Mouse (Mus musculus): Measurements from ENCODE around the gene Cnbd2. TPM values are rescaled to one million over a fixed set of nuclear protein-coding genes. Genes with fewer than 3 reads are reported as not detected.

The Cnbd2 gene
- 1 to 10 TPM; 1.4 to 2.1 TPM for total RNA-seq (2021)
- long read RNA-seq, experiment 1, result 0 reads
- long read RNA-seq, experiment 2, partial matches to known transcripts, result 0 of 5 reads
- long read RNA-seq, experiment 2, other reads (novel, unspliced or antisense), result 5 of 5 reads

DNA sequence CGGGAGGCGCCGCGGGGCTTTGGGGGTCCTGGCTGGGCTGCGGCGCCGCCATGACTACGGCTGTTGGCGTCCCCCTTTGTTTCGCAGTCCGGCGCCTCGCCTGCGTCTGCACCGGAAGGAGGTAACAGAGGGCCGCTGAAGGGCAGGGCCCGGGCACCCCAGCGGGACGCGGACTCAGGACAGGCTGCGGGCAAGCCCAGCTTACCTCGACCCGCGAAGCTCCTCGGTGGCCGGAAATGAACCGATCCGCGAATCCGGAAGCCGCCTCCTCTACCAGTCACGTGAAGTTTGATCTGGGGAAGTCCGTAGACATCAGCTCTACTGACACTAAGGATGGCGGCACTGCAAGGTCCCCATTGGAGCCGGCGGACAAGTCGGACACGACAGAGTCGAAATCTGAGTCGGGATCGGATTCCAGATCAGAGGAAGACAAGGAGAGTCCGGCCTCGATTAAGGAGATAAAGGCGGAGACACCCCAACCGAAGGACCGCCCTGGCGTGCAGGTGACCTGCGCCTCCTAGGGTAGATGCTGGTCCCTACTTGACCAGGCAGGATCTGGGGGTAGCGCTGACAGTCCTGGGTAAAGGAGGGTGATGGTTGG is at the start of gene Cnbd2, which contains the start of gene Scand1:
TSS of gene Cnbd2 (plus strand) at position 3 of the 601 bp plus-strand sequence.
TSS of gene Scand1 (minus strand) at position 408 of the 601 bp plus-strand sequence.
- peak; percentile 81 for DNase-seq
- intact Hi-C loops (cut with DNase I; ENCODE audit: low total_unique reads), result no loop called here

DNA sequence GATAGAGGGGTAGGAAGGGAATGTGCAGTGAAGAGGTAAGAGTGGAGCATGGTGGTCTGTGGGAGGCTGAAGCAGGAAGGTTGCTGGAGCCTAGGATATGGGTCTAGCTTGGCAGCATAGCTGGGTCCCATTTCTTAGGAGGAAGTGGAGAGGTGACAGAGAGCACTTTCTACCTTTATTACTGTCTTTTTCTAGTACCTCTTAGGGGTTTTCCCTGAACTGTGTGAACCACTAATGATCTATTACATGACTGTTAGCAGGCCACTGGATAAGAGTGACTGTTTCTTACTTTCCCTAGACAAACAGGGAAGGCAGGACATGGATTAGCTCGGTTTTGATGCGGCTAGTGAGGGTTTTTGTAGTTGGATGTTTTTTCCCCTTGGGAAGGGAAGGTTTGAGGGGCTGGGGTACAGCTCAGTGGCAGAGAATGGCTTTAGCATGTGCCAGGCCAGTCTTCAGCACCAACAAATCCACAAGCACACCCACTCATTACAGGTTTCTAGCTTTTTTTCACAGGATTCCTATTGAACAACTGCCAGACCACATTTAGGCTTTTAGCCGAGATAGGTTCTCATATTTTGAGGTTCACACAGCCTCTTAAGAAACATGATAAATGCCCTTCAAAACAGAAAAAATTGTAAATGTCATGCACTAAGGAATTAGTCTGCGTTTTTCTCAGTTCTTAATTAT is 48.8 kb upstream of the Cnbd2 start:
- DNase-seq, result no peak
- intact Hi-C loops (cut with DNase I; ENCODE audit: low total_unique reads), result no loop called here

DNA sequence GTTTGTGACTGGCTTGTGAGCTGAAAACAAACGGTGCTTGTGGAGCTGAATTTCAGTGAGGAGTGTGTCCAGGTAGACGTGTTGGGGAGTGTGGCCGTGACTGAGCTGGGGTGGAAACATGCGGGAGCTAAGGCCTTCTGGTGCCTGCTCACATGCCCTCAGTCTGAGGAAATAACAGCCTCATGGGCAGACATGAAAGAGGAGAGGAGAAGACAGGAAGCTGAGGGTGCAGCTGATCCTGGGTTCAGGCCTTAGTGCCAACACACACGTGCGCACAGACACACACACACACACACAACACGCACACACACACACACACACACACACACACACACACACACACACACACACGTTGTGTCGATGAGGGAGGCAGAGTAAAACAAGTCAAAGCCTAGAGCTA is 44.5 kb upstream of the Cnbd2 start:
- no peak for DNase-seq
- intact Hi-C loops (cut with DNase I; ENCODE audit: low total_unique reads), result no loop called here

DNA sequence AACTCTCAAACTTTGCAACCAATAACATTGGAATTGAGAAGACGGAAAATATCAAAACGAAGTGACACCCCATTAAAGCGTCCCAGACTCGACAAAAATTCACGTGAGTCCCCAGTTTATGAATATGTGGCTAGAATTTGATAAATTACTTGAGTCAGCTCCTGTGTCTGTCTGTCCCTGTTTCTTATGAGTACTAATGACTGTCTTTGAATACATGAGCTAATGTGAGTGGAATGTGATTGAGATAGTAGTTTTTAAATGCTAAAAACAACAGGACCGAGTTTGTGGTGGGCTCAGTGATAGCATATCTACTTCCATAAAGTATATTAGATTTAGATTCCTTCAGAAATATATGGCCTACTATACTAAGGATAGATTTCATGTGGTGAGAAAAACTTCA is 39.5 kb upstream of the Cnbd2 start:
- intact Hi-C loops (cut with DNase I; ENCODE audit: low total_unique reads), result loop anchor here (10.0 kb wide), 1 partner anchor 308 kb away; no protein-coding TSS in a partner anchor
- no peak for DNase-seq

DNA sequence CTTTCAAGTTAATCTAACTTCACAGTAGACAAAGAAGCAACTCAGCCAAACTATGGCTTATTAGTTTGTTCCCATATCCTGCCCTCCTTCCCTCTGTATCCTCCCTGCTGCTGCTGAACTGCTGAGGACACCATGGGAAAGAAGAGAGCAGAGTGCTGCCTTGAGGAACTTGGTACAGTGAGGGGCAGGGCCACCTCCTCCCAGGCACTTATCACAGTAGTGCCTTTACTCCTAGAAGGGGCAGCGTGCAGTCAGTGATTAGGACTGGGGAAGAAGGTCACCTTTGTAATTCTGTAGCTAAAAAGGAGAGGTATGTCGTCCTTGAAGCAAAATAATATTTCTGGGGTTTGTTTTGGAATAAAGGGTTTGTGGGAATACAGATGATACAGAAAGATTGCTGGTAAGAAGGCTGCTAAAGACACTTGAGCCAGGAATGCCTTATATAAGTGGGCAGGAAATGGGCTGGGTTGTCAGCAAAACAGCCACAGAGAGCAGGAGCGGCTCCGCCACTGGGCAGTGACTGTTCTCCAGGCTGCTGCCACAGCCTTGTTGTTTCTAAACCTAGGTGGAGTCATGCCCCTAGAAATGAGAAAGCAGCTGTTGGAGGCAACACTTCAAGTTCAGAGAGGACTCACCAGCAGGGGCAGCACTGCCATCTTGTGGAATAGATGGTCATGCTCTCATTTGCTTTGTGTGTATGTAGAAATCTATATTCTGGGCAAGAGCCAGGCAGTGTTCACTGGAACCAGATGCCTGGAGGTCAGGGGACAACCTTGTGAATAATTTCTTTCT is 33.7 kb upstream of the Cnbd2 start:
- DNase-seq, result peak; percentile 76
- intact Hi-C loops (cut with DNase I; ENCODE audit: low total_unique reads), result loop anchor here (10.0 kb wide), 1 partner anchor 314 kb away; no protein-coding TSS in a partner anchor

DNA sequence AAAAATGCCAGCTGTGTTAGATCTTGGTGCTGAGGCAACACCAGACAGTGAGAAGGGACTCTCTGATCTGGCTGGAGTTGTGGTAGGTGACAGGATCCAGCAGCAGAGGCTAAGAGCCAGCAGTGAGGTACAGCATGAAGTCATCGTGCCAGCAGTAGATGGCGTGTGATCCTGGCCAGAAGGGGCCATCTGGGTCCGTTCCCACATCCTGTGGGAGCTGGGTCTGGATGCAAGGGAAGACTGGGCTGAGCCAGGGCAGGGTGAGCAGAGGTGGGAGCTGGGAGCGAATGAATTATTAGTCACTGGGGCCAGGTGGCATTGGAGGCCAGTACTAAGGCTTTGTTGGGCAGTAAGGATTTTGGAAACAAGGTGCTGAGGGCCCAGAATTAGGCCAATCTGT is 30.9 kb upstream of the Cnbd2 start:
- DNase-seq, result no peak
- intact Hi-C loops (cut with DNase I; ENCODE audit: low total_unique reads), result no loop called here

DNA sequence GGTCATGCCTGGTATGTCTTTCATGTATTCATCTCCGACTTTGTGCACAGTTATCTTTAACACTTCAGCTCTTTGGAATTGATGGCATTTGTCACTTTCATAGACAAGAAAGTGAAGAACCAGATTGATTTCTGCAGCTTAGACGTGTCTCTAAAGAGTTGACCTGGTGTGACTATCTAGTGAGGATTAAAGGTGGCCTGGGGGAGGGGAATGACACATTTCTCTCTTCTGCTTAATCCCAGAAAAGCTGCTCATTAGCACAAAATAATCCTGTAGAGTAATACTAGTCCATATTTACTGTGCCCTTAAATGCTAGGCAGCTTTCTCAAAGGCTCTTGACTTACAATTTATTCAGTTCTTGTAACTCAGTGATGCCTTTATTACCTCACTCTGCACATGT is 26.9 kb upstream of the Cnbd2 start:
- DNase-seq, result no peak
- intact Hi-C loops (cut with DNase I; ENCODE audit: low total_unique reads), result no loop called here

DNA sequence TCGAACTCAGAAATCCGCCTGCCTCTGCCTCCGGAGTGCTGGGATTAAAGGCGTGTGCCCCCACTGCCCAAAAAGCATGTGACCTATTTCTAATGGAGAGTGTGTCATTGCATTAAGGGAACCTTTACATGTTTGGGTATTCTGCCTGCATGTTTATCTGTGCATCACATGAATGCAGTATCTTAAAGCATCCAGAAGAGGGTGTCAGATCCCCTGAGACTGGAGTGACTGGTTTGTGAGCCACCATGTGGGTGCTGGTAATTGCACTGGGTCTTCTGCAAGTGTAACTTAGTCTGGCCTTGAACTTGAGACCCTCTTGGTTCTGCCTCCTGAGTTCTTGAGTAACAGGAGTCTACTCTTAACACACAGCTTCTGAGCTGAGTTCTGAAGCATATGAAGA is 25.4 kb upstream of the Cnbd2 start:
- intact Hi-C loops (cut with DNase I; ENCODE audit: low total_unique reads), result no loop called here
- no peak for DNase-seq

DNA sequence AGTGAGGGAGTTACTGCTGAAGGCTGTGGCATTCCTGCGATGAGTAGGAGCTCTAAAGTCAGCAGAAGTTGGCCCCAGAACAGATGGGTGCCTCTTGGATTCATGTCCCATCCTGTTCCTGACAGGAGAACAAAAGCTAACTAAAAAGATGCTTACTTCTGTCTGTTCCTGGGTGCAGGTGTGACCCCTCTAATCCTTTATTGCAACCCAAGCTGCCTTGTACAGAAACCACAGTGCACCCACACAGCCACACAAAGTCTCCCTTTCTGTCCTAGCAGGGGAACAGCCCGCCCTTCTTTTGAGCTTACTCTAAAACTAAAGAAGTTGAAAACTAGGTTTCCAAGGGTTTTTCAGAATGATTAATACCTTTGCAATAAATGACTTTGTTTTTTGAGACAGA is 23.9 kb upstream of the Cnbd2 start:
- no peak for DNase-seq
- intact Hi-C loops (cut with DNase I; ENCODE audit: low total_unique reads), result no loop called here

DNA sequence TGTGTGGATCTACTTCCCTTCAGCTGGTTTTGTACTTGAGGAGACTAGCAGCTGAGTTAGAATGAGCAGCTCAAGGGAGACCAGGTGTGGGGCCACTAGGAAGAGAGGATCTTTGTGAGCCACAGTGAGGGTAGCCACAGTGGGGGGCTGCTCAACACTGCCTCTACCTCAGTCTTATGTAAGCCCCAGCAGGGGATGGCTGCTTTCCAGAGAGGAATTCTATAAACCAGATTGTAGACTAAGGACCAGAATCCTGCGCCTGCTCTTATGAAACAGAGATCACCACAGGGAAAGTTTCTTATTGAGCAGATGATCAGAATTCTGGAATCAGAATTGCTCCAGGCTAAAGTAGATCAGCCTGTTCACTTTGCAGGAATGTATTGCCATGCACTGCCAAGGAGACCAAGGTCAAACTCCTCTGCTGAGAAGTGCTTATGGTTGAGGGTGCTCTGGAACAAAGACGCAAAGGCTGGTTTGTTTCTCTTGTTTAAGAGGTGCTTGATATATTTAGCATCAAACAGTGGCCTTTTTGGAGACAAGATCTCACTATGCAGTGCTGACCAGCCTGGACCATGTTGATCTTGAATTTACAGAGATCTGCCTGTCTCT is 22.4 kb upstream of the Cnbd2 start:
- DNase-seq, result no peak
- intact Hi-C loops (cut with DNase I; ENCODE audit: low total_unique reads), result no loop called here

DNA sequence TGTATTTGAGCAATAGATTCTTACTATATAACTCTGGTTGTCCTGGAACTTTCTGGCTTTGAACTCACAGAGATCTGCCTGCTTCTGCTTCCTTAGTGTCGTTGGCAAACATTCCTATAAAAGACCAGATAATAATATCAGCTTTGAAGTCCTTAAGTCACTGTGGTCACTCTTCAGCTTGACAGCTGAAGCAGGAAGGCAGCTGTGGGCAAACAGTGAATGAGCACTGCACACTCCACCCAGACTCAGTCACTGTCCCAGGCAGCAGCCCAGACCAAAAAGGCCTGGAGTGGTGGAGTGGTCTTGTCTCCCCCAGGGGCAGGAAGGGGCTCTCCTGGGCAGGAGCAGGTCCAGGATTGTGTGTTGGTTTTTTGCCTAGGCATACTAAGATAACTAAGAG is 20.1 kb upstream of the Cnbd2 start:
- intact Hi-C loops (cut with DNase I; ENCODE audit: low total_unique reads), result no loop called here
- DNase-seq, result no peak

DNA sequence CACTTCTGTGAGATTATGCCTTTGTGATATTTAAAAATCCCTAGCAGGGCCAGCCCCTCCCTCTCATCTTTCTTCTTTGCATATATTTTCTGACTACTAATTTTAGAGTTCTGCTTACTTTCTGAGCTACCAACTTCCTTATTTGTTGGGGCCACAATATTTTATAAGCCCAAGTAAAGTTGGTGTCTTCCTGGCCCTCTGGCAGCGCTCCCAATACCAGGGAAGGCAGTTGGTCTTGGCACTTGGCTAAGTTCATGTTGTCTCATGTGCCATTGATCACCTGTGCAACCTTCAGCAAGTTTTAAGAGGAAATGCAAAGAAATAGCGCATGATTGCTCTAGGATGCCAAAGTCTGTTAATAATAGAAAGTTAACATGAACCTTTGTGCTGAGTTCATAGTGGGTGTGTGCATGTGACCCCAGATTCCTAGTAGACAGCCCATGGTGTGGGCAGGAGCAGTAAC is 16.5 kb upstream of the Cnbd2 start:
- intact Hi-C loops (cut with DNase I; ENCODE audit: low total_unique reads), result no loop called here
- DNase-seq, result no peak

DNA sequence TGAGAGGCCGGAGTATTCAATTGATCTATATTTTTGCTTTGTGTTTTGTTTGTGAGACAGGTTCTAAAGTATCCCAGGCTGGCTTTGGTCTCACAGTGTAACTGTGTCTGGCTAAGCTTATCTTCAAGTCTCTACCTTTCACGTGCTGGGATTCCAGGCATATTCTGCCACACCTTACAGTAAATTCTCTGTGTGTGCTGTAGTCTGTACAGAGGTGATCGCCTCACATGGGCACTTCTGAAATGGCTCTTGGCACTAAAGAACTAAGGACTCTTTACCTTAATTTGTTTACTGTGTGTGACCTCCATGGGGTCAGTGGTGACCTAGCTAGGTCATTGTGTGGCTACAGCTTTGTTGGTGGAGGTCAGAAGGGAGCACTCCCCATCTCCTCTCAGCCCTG is 15.9 kb upstream of the Cnbd2 start:
- DNase-seq, result no peak

DNA sequence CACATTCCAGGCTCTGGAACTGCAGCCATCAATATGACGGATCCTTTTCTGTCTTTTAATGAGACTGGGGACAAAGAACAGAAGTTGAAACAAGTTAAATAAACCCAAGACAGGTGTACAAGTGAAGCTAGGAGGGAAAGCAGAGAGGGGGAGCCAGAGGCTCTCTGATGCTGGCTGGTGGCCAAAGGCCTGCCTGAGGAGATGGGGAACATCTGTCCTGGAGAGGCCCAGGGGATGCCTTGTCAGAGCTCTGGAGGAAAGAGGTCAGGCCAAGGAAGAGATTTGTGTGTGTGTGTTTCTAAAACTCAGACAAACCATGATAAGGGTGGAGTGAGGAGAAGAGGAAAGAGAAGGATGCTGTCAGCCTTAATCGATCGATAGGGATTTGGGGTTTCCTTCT is 14.4 kb upstream of the Cnbd2 start:
- intact Hi-C loops (cut with DNase I; ENCODE audit: low total_unique reads), result no loop called here
- no peak for DNase-seq

More for the DNA sequence above, 15.9 kb upstream of the Cnbd2 start:
- intact Hi-C loops (cut with DNase I; ENCODE audit: low total_unique reads), result no loop called here

DNA sequence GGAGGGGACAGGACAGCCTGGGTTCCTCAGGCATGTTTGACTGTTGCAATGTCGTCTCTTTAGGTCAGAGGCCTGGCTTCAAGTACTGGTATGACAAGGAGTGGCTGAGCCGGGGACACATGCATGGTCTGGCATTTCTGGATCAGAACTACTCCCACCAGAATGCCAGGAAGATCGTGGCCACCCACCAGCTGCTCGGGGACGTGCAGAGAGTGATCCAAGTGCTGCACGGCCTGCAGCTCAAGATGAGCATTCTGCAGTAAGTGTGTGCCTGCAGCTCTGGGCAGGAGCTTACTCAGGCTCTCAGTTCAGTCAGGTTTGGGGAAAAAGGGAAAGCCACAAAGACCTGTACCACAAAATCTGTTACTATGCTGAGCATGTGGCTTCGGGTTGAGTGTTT is 13.6 kb upstream of the Cnbd2 start:
- intact Hi-C loops (cut with DNase I; ENCODE audit: low total_unique reads), result no loop called here
- no peak for DNase-seq

DNA sequence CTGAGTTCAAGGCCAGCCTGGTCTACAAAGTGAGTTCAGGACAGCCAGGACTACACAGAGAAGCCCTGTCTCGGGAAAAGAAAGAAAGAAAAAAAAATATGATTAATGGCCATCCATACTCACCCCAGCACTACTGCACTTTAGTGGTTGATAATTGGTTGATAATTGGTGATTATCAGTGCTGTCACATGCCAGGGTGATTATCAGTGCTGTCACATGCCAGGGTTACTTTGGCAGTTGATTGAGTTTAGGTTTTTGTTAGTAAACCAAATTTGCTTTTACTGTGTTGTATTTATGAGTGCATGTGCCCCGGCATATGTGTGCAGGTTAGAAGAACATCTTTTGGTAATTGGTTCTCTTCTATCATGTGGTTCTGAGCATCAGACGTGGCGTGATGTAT is 10.0 kb upstream of the Cnbd2 start:
- DNase-seq, result no peak
- intact Hi-C loops (cut with DNase I; ENCODE audit: low total_unique reads), result no loop called here

DNA sequence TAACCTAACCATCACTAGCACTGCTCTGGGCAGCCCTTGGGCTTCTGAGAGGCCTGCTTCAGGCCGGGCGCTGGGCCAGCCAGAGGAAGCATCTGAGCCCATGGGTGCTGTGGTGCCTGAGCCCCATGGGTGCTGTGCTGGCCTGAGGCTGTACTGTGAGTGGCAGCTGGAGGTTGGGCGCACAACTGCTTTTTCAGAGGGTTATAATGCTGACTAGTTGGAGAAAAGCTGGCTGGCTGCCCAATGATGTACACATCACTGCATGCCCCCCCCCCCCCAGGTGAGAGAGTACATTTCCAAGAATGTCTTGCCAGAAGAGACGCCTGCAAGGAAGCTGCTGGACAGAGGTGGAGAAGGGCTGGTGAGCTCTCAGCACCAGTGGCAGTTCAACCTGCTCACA is 7.7 kb upstream of the Cnbd2 start:
- no peak for DNase-seq
- intact Hi-C loops (cut with DNase I; ENCODE audit: low total_unique reads), result no loop called here

DNA sequence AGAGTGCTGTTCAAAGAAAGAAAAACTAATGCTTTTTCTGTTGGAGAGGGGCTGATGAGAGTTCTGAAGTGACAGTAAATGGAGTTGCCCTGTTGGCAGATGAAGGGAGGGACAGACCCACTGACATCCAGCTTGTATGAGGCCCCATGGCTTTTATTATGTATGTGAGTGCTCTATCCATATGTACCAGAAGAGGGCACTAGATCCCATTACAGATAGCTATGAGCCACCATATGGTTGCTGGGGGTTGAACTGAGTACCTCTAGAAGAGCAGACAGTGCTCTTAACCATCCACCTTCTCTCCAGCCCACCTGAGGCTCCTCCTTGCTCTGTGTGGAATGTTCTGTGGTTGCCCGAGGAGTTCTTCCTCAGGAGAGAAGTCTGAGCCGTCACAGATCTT is 6.3 kb upstream of the Cnbd2 start:
- DNase-seq, result no peak
- intact Hi-C loops (cut with DNase I; ENCODE audit: low total_unique reads), result no loop called here

DNA sequence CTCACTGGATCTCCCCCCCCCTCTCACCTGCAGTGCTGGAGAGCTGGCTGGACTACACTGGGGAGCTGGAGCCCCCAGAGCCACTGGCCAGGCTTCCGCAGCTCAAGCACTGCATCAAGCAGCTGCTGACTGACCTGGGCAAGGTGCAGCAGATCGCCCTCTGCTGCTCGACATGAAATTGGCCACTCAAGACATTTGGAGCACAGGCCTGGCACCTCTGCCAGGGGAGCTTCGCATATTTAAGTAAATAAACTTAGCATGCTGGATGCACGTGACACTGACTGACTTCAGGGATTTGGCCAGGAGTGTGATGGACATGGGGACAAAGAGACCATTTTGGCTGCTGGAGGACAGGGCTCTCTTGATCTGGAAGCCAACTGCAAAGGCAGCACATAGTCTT is 4.8 kb upstream of the Cnbd2 start:
- peak; percentile 7 for DNase-seq
- intact Hi-C loops (cut with DNase I; ENCODE audit: low total_unique reads), result no loop called here

DNA sequence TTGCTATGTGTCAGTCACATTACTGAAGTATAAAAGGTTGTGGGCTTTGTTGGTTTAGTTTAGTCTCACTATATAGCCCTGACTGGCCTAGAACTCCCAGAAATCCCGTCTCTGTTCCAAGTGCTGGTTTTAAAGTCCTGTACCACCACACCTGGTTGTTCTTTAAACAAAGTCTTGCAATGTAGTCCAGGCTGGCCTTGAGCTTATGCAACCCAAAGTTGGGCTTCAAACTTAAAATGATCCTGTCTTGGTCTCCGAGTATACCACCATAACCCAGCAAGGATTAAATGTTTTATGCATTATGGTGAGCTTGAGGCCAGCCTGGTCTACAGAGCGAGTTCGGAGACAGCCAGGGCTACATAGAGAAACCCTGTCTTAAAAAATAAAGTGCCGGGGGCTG is 2.2 kb upstream of the Cnbd2 start:
- intact Hi-C loops (cut with DNase I; ENCODE audit: low total_unique reads), result no loop called here
- no peak for DNase-seq

Measured in gastrocnemius, postnatal 14 days (tissue).